Comparison of ENCODE assay signal across 8 mouse cellular contexts in genomic region chr7:34387784-34388444, GRCm38 (mm10). TPM values are rescaled to one million over a fixed set of nuclear protein-coding genes. Genes with fewer than 3 reads are reported as not detected.
DNase-seq lines count a peak whose midpoint lies in the region; ATAC-seq and TF ChIP-seq lines count a peak whose summit lies in the region.

No protein-coding gene starts in this region.

- H3K27me3 ChIP-seq in kidney, adult 2 months (replicated peaks; ENCODE audit: control insufficient read depth, insufficient read depth, low read length), result no peaks in the 10 kb centered on the region
- no peaks in the 10 kb centered on the region for H3K27me3 ChIP-seq in ES-Bruce4 (ENCODE audit: control insufficient read depth, insufficient read depth, low read length, poor library complexity, severe bottlenecking)
- no peaks in the 10 kb centered on the region for H3K27me3 ChIP-seq in kidney, postnatal 0 days (ENCODE audit: insufficient read depth, low read length)
- no peaks in the 10 kb centered on the region for H3K27me3 ChIP-seq in neural tube, embryonic 12.5 days (replicated peaks)

- H3K9ac ChIP-seq in ES-Bruce4 (ENCODE audit: low read depth, poor library complexity, severe bottlenecking), result peak overlapping the region; percentile 94
- H3K9ac ChIP-seq in kidney, postnatal 0 days (ENCODE audit: low read depth, low read length), result peak overlapping the region; percentile 98
- H3K9ac ChIP-seq in neural tube, embryonic 12.5 days, result peak overlapping the region; percentile 99

- ATAC-seq in erythroblast, adult 5-6 weeks (replicated peaks; ENCODE audit: low FRiP score, poor library complexity, severe bottlenecking), result peak; percentile 48
- ATAC-seq in kidney, postnatal 0 days (replicated peaks; ENCODE audit: low FRiP score, low read depth), result no peak
- ATAC-seq in neural tube, embryonic 12.5 days (ENCODE audit: low FRiP score, low read depth), result no peak

- peak; percentile 27 for DNase-seq in kidney, adult 2 months
- no peak for DNase-seq in kidney, adult 18-20 months
- DNase-seq in kidney, postnatal 0 days (ENCODE audit: low spot score), result peak; percentile 14
- DNase-seq in urinary bladder, adult 2 months (ENCODE audit: low spot score), result no peak
- DNase-seq in frontal cortex, adult 2 months (ENCODE audit: extremely low spot score in 1 of 2, low spot score in 1 of 2), result no peak

- H3K27ac ChIP-seq in kidney, adult 2 months (ENCODE audit: insufficient read depth, low read depth, low read length), result no peak overlapping the region; the same call in 1 of the 2 replicates
- H3K27ac ChIP-seq in ES-Bruce4 (ENCODE audit: insufficient read depth, low read length), result no peak overlapping the region
- peak overlapping the region; percentile 98; the same call in 1 of the 2 replicates for H3K27ac ChIP-seq in kidney, postnatal 0 days
- H3K27ac ChIP-seq in neural tube, embryonic 12.5 days, result no peak overlapping the region

- no peaks in the 10 kb centered on the region for H3K36me3 ChIP-seq in kidney, adult 2 months (ENCODE audit: control insufficient read depth, insufficient read depth, low read length)
- H3K36me3 ChIP-seq in ES-Bruce4 (ENCODE audit: control insufficient read depth, insufficient read depth, low read length, poor library complexity, severe bottlenecking), result peaks cover 17% of the 10 kb centered on the region; the same call in 1 of the 2 replicates
- H3K36me3 ChIP-seq in kidney, postnatal 0 days (ENCODE audit: insufficient read depth, low read length), result no peaks in the 10 kb centered on the region
- H3K36me3 ChIP-seq in neural tube, embryonic 12.5 days, result no peaks in the 10 kb centered on the region

- H3K9me3 ChIP-seq in ES-Bruce4 (replicated peaks; ENCODE audit: control insufficient read depth, insufficient read depth, low read length, poor library complexity, severe bottlenecking), result no peaks in the 10 kb centered on the region
- no peaks in the 10 kb centered on the region for H3K9me3 ChIP-seq in kidney, postnatal 0 days (replicated peaks; ENCODE audit: low read length)
- no peaks in the 10 kb centered on the region for H3K9me3 ChIP-seq in neural tube, embryonic 12.5 days

- no peak for TF ChIP-seq EP300 in ES-Bruce4 (IDR thresholded peaks at IDR 0.05; ENCODE audit: insufficient read depth, low read depth, low read length)

- H3K4me2 ChIP-seq in kidney, postnatal 0 days (ENCODE audit: low read length), result peak overlapping the region; percentile 85
- peak overlapping the region; percentile 79 for H3K4me2 ChIP-seq in neural tube, embryonic 12.5 days (replicated peaks)

- no peak for TF ChIP-seq CTCF in kidney, adult 2 months (conservative IDR thresholded peaks at IDR 0.05; ENCODE audit: insufficient read depth, insufficient read length, low read depth, low read length)
- no peak for TF ChIP-seq CTCF in ES-Bruce4 (IDR thresholded peaks at IDR 0.05; ENCODE audit: low read depth, low read length)
- TF ChIP-seq CTCF in kidney, postnatal 0 days (IDR thresholded peaks at IDR 0.05; ENCODE audit: low read depth), result no peak

- H3K4me1 ChIP-seq in kidney, adult 2 months (ENCODE audit: control insufficient read depth, insufficient read depth, low read length), result peaks cover 26% of the 10 kb centered on the region
- H3K4me1 ChIP-seq in ES-Bruce4 (ENCODE audit: control insufficient read depth, insufficient read depth, low read length), result no peaks in the 10 kb centered on the region
- H3K4me1 ChIP-seq in kidney, postnatal 0 days (replicated peaks; ENCODE audit: insufficient read depth, low read length), result peaks cover 14% of the 10 kb centered on the region; the same call in 1 of the 2 replicates
- H3K4me1 ChIP-seq in neural tube, embryonic 12.5 days, result peaks cover 26% of the 10 kb centered on the region

- WGBS in kidney, adult 2 months, result under 1% methylated on average over 5 of the region's 5 CpGs
- WGBS in kidney, postnatal 0 days, result 1% methylated on average over 5 of the region's 5 CpGs
- WGBS in neural tube, embryonic 12.5 days, result 4% methylated on average over 5 of the region's 5 CpGs

- H3K4me3 ChIP-seq in kidney, adult 2 months (ENCODE audit: insufficient read depth, low read depth, low read length), result peak overlapping the region; percentile 72
- H3K4me3 ChIP-seq in ES-Bruce4 (ENCODE audit: low read depth, low read length), result peak overlapping the region; percentile 28
- H3K4me3 ChIP-seq in kidney, postnatal 0 days (replicated peaks; ENCODE audit: low read depth, low read length), result peak overlapping the region; percentile 98
- H3K4me3 ChIP-seq in neural tube, embryonic 12.5 days, result peak overlapping the region; percentile 90

- no peak for TF ChIP-seq POLR2A in kidney, adult 2 months (IDR thresholded peaks at IDR 0.05; ENCODE audit: low read depth, low read length)
- no peak for TF ChIP-seq POLR2A in ES-Bruce4 (IDR thresholded peaks at IDR 0.05; ENCODE audit: insufficient read depth, low read length)

RNA-seq across cellular contexts. Expression of gene Lsm14a, which starts 5.2 kb away (rescaled TPM):
- 41.5 and 48.1 TPM in 2 replicates for polyA plus RNA-seq in kidney, adult 2 months (2012; rRNA removed)
- polyA plus RNA-seq in ES-Bruce4 (2011; ENCODE audit: insufficient read depth, insufficient read length, low read depth, missing spikeins), result 167 and 172 TPM in 2 replicates
- 54.0 and 54.3 TPM in 2 replicates for total RNA-seq in erythroblast, adult 5-6 weeks (2015; ENCODE audit: low replicate concordance)
- total RNA-seq in erythroblast, adult 5-6 weeks (2017; ENCODE audit: low replicate concordance), result 52.1 and 84.2 TPM in 2 replicates
- polyA plus RNA-seq in kidney, postnatal 0 days (2015; fragmentation: Nextera tagmentation; extraction: Ambion mirVana), result 78.7 and 82.0 TPM in 2 replicates
- 89.5 and 101 TPM in 2 replicates for polyA plus RNA-seq in neural tube, embryonic 12.5 days (2016; fragmentation: Nextera tagmentation; extraction: Ambion mirVana)
- 61.6 and 77.2 TPM in 2 replicates for polyA plus RNA-seq in urinary bladder, adult 2 months (2012; rRNA removed)
- 49.2 and 49.5 TPM in 2 replicates for polyA plus RNA-seq in frontal cortex, adult 2 months (2012; rRNA removed)

Comparison
In these comparisons a context has a peak if more than half of its experiments do, and no peak if none do; other contexts are left out.
1. DNase-seq: peak in kidney, adult 2 months (single experiment) and kidney, postnatal 0 days (single experiment); none in kidney, adult 18-20 months (single experiment), urinary bladder, adult 2 months (single experiment) and frontal cortex, adult 2 months (0 of 2).
2. H3K4me3 ChIP-seq: peak in every context shown above with its lines; median percentile 98 in kidney, postnatal 0 days; 90 in neural tube, embryonic 12.5 days; 72 in kidney, adult 2 months; 28 in ES-Bruce4.
3. Peak in every context shown above with its lines, with median percentiles within 50 percentile points of each other: H3K9ac ChIP-seq.